In the genomic region with DNA sequence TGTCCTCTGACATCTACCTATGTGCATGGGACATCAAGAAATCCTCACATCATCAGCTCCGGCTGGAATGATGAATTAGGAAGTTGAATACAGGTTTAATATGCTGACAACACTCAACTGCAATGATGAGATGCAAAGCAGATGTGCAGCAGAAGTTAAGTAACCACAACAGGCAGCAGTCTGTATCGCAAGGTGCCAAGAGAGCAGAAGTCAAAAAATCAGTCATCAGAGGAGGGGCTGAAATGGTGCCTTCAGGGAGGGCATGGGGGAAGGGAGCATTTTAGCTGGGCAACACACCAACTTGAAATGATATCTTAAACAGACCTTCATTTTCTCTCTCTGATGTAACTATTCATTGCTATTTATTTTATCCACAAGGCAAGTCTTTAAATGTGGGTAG, we compare ENCODE assay signal across 24 mouse cellular contexts.
DNase-seq lines count a peak whose midpoint lies in the region; ATAC-seq and TF ChIP-seq lines count a peak whose summit lies in the region.
"Had no signal": no experiment of that assay in that cellular context is flagged by ENCODE, and none has a peak within 500 bp of the region (broad histone marks: within the 10 kb centered on the region; RNA-seq: fewer than 3 reads in every experiment).

No protein-coding gene starts in this region.

- whole genome bisulfite sequencing in heart, embryonic 10.5 days: 90% methylated on average over 2 of the region's 2 CpGs

- no peaks in the 10 kb centered on the region for H3K4me1 ChIP-seq in heart, embryonic 10.5 days
- H3K4me1 ChIP-seq: embryonic facial prominence, embryonic 13.5 days; heart, embryonic 12.5 days; heart, embryonic 15.5 days; hindbrain, embryonic 13.5 days had no signal

- no peaks in the 10 kb centered on the region for H3K36me3 ChIP-seq in heart, embryonic 10.5 days
- H3K36me3 ChIP-seq: embryonic facial prominence, embryonic 13.5 days; heart, embryonic 12.5 days; heart, embryonic 15.5 days; hindbrain, embryonic 10.5 days; hindbrain, embryonic 13.5 days had no signal

- no peak overlapping the region for H3K27ac ChIP-seq in heart, embryonic 10.5 days
- H3K27ac ChIP-seq: embryonic facial prominence, embryonic 13.5 days; gastrocnemius, adult 2 months; heart, embryonic 15.5 days; hindbrain, embryonic 10.5 days; hindbrain, embryonic 13.5 days had no signal

- H3K27me3 ChIP-seq in heart, embryonic 10.5 days (ENCODE audit: insufficient read depth, poor library complexity, severe bottlenecking): no peaks in the 10 kb centered on the region
- H3K27me3 ChIP-seq: embryonic facial prominence, embryonic 13.5 days; heart, embryonic 12.5 days; heart, embryonic 15.5 days; hindbrain, embryonic 13.5 days had no signal

- TF ChIP-seq CTCF in brain, embryonic 14.5 days (IDR thresholded peaks at IDR 0.05; ENCODE audit: borderline replicate concordance, extremely low read depth, insufficient read depth, insufficient read length): no peak

- no peaks in the 10 kb centered on the region for H3K9me3 ChIP-seq in heart, embryonic 10.5 days
- H3K9me3 ChIP-seq: embryonic facial prominence, embryonic 13.5 days; heart, embryonic 12.5 days; heart, embryonic 15.5 days; hindbrain, embryonic 10.5 days; hindbrain, embryonic 13.5 days had no signal

- ATAC-seq in megakaryocyte progenitor cell, adult 5-6 weeks (replicated peaks; ENCODE audit: poor library complexity): peak; percentile 87
- ATAC-seq: activated CD4-positive, CD25-positive, alpha-beta regulatory T cell, adult 4 months; CD4-positive, CD25-positive, alpha-beta regulatory T cell, adult 4 months; intestine, postnatal 0 days had no signal

- DNase-seq in cerebellum, postnatal 10 days: peak; percentile 1 to 3
- DNase-seq in cerebellum, adult 9-11 months: no peak
- DNase-seq in 3T3-L1 (ENCODE audit: low read depth, low spot score): peak; percentile 64
- DNase-seq in brain, embryonic 14.5 days (ENCODE audit: low read depth): peak; percentile 0
- no peak for DNase-seq in kidney, adult 18-20 months
- DNase-seq in heart, embryonic 10.5 days (ENCODE audit: low spot score): no peak
- DNase-seq: adrenal gland, postnatal 10 days; cerebellum, adult 11-12 months; cerebellum, adult 8-10 months; gastrocnemius, adult 2 months; gastrocnemius, postnatal 14 days; heart, adult 11 months; heart, postnatal 10 days; heart, postnatal 36 days; kidney, adult 8-10 months had no signal

- H3K4me3 ChIP-seq in heart, embryonic 10.5 days: no peak overlapping the region
- H3K4me3 ChIP-seq: embryonic facial prominence, embryonic 13.5 days; gastrocnemius, adult 2 months; heart, embryonic 12.5 days; heart, embryonic 15.5 days; hindbrain, embryonic 10.5 days; hindbrain, embryonic 13.5 days had no signal

- no peak for TF ChIP-seq POLR2A in brain, embryonic 14.5 days (IDR thresholded peaks at IDR 0.05; ENCODE audit: borderline replicate concordance, extremely low read depth, insufficient read depth, insufficient read length, poor library complexity, severe bottlenecking)

Comparison
In these comparisons a context has a peak if more than half of its experiments do, and no peak if none do; other contexts are left out.
1. DNase-seq: peak in cerebellum, postnatal 10 days (2 of 2), 3T3-L1 (single experiment) and brain, embryonic 14.5 days (single experiment); none in cerebellum, adult 9-11 months (single experiment), kidney, adult 18-20 months (single experiment) and heart, embryonic 10.5 days (single experiment).